Mouse (Mus musculus) heart, embryonic 16.5 days (tissue): Measurements from ENCODE around the gene Slc1a7. TPM values are rescaled to one million over a fixed set of nuclear protein-coding genes. Genes with fewer than 3 reads are reported as not detected.

Source experiments
- ATAC-seq: fragments of 200-750 bp; cut with Nextera tagmentation; replicated peaks from 2 replicates; pipeline ENCODE4 v1.8.0; 2017; ENCODE audit warnings: moderate number of reproducible peaks; ENCODE audit not compliant: insufficient read depth, low FRiP score; ENCODE audit errors: extremely low read depth
- H3K27ac ChIP-seq: fragments of 300-500 bp; sonication (generic); 2 replicates; pipeline ENCODE4 v1.5.1; 2014; ENCODE audit warnings: mild to moderate bottlenecking, low read length, control low read depth, moderate library complexity
- H3K27me3 ChIP-seq: fragments of 300-500 bp; sonication (generic); 2 replicates; pipeline ENCODE4 v1.6.1; 2014; ENCODE audit warnings: low read length, mixed read lengths; ENCODE audit not compliant: control insufficient read depth, insufficient read depth
- H3K36me3 ChIP-seq: fragments of 300-500 bp; sonication (generic); 2 replicates; pipeline ENCODE4 v1.6.1; 2014; ENCODE audit not compliant: control insufficient read depth, insufficient read depth
- H3K4me1 ChIP-seq: fragments of 300-500 bp; sonication (generic); 2 replicates; pipeline ENCODE4 v1.6.1; 2014; ENCODE audit warnings: low read length, mixed read lengths; ENCODE audit not compliant: control insufficient read depth, insufficient read depth
- H3K4me2 ChIP-seq: fragments of 300-500 bp; sonication (generic); 2 replicates; pipeline ENCODE4 v1.6.1; 2014; ENCODE audit warnings: low read depth, mild to moderate bottlenecking, control low read depth, low read length
- H3K4me3 ChIP-seq: fragments of 300-500 bp; sonication (generic); 2 replicates; pipeline ENCODE4 v1.5.1; 2014; ENCODE audit warnings: mild to moderate bottlenecking, control low read depth, low read length
- H3K9ac ChIP-seq: fragments of 300-500 bp; sonication (generic); 2 replicates; pipeline ENCODE4 v1.6.1; 2014; ENCODE audit warnings: low read length, control low read depth
- H3K9me3 ChIP-seq: fragments of 300-500 bp; sonication (generic); replicated peaks from 2 replicates; pipeline ENCODE4 v1.6.1; 2016; ENCODE audit warnings: low read length; ENCODE audit not compliant: control insufficient read depth
- WGBS: fragments of 180-500 bp; shearing (Covaris S2); extraction: QIAGEN DNeasy Blood & Tissue Kit; methylation state at CpG from one replicate; pipeline ENCODE4 v1.1.7; 2014; 5-methylcytosine and 5-hydroxymethylcytosine counted together
- polyA plus RNA-seq: library from polyadenylated mRNA; unstranded; fragments of >200 nt; fragmentation: Nextera tagmentation; extraction: Ambion mirVana; gene quantifications from 2 replicates; pipeline ENCODE4 v1.2.1, GENCODE M21; 2015

The Slc1a7 gene
- polyA plus RNA-seq, 1 experiment from 2014 or later = not detected

GRCm38 (mm10) chr4:108046136-108046535 lies 78.0 kb downstream of the Slc1a7 start:
- H3K9ac ChIP-seq = no peak overlapping the region
- no peak overlapping the region for H3K4me2 ChIP-seq
- H3K27ac ChIP-seq = peak overlapping the region; percentile 24; the same call in 1 of the 2 replicates
- WGBS = 67% methylated on average over 8 of the region's 8 CpGs
- no peak for ATAC-seq
- H3K4me3 ChIP-seq = no peak overlapping the region
- H3K9me3 ChIP-seq = no peaks in the 10 kb centered on the region
- peaks cover 9% of the 10 kb centered on the region for H3K4me1 ChIP-seq
- H3K36me3 ChIP-seq = peaks cover 8% of the 10 kb centered on the region; the same call in 1 of the 2 replicates
- H3K27me3 ChIP-seq = no peaks in the 10 kb centered on the region

GRCm38 (mm10) chr4:108051687-108052274 lies 83.6 kb downstream of the Slc1a7 start:
- Histone ChIP-seq H3K4me1 (peaks cover 8% of the 10 kb centered on the region), H3K27ac (no peak overlapping the region), H3K27me3 (no peaks in the 10 kb centered on the region), H3K9ac (no peak overlapping the region), H3K4me2 (no peak overlapping the region), H3K9me3 (no peaks in the 10 kb centered on the region), H3K4me3 (no peak overlapping the region), H3K36me3 (peaks cover 22% of the 10 kb centered on the region)
- WGBS = 67% methylated on average over 10 of the region's 10 CpGs
- ATAC-seq = 0 out of 2 replicates have a peak, but pooled peaks have one; percentile 41

- H3K9ac ChIP-seq = no peak overlapping the region
- H3K4me2 ChIP-seq = no peak overlapping the region
- no peak overlapping the region for H3K27ac ChIP-seq
- H3K36me3 ChIP-seq = peaks cover 17% of the 10 kb centered on the region
- no peaks in the 10 kb centered on the region for H3K9me3 ChIP-seq
- ATAC-seq = no peak
- H3K27me3 ChIP-seq = no peaks in the 10 kb centered on the region
- peaks cover 8% of the 10 kb centered on the region for H3K4me1 ChIP-seq
- H3K4me3 ChIP-seq = no peak overlapping the region
- 56% methylated on average over 8 of the region's 8 CpGs for WGBS
These were observed 84.5 kb downstream of the Slc1a7 start for GRCm38 (mm10) chr4:108052673-108053072.

- peaks cover 14% of the 10 kb centered on the region for H3K36me3 ChIP-seq
- 89% methylated on average over 10 of the region's 10 CpGs for WGBS
These were observed 87.7 kb downstream of the Slc1a7 start for GRCm38 (mm10) chr4:108055873-108056272.

GRCm38 (mm10) chr4:108057247-108057646 lies 89.1 kb downstream of the Slc1a7 start:
- no peaks in the 10 kb centered on the region for H3K27me3 ChIP-seq
- H3K4me1 ChIP-seq = peaks cover 8% of the 10 kb centered on the region
- no peak overlapping the region for H3K4me2 ChIP-seq
- WGBS = 96% methylated on average over 2 of the region's 2 CpGs
- ATAC-seq = no peak
- no peaks in the 10 kb centered on the region for H3K9me3 ChIP-seq
- peaks cover 19% of the 10 kb centered on the region for H3K36me3 ChIP-seq
- H3K27ac ChIP-seq = no peak overlapping the region
- H3K9ac ChIP-seq = no peak overlapping the region
- H3K4me3 ChIP-seq = no peak overlapping the region

More at GRCm38 (mm10) chr4:108055873-108056272, 87.7 kb downstream of the Slc1a7 start:
- no peak overlapping the region for H3K27ac ChIP-seq
- no peaks in the 10 kb centered on the region for H3K9me3 ChIP-seq
- no peak overlapping the region for H3K4me3 ChIP-seq
- H3K4me1 ChIP-seq = peaks cover 8% of the 10 kb centered on the region
- no peaks in the 10 kb centered on the region for H3K27me3 ChIP-seq
- no peak overlapping the region for H3K9ac ChIP-seq
- no peak for ATAC-seq
- no peak overlapping the region for H3K4me2 ChIP-seq

GRCm38 (mm10) chr4:108058166-108058565 lies 90.0 kb downstream of the Slc1a7 start:
- peaks cover 22% of the 10 kb centered on the region for H3K36me3 ChIP-seq
- H3K9ac ChIP-seq = no peak overlapping the region
- no peaks in the 10 kb centered on the region for H3K9me3 ChIP-seq
- peak; percentile 45 for ATAC-seq
- no peak overlapping the region for H3K4me3 ChIP-seq
- 0 out of 2 replicates have a peak overlapping the region, but pooled peaks have one; percentile 15 for H3K27ac ChIP-seq
- WGBS = 33% methylated on average over 10 of the region's 10 CpGs
- no peak overlapping the region for H3K4me2 ChIP-seq
- H3K4me1 ChIP-seq = peaks cover 1% of the 10 kb centered on the region
- no peaks in the 10 kb centered on the region for H3K27me3 ChIP-seq

- Histone ChIP-seq H3K9me3 (no peaks in the 10 kb centered on the region), H3K27ac (no peak overlapping the region), H3K27me3 (no peaks in the 10 kb centered on the region), H3K36me3 (peaks cover 22% of the 10 kb centered on the region), H3K4me1 (no peaks in the 10 kb centered on the region), H3K4me2 (no peak overlapping the region), H3K4me3 (no peak overlapping the region), H3K9ac (no peak overlapping the region)
- 81% methylated on average over 19 of the region's 19 CpGs for WGBS
- ATAC-seq = no peak
These were observed 91.7 kb downstream of the Slc1a7 start for GRCm38 (mm10) chr4:108059601-108060379.

GRCm38 (mm10) chr4:108060774-108061173 lies 92.6 kb downstream of the Slc1a7 start:
- Histone ChIP-seq H3K27me3 (no peaks in the 10 kb centered on the region), H3K9ac (no peak overlapping the region), H3K4me2 (no peak overlapping the region), H3K27ac (no peak overlapping the region), H3K36me3 (peaks cover 15% of the 10 kb centered on the region), H3K4me1 (0 out of 2 replicates have a peak, but pooled peaks cover 3% of the 10 kb centered on the region), H3K4me3 (no peak overlapping the region), H3K9me3 (no peaks in the 10 kb centered on the region)
- WGBS = 75% methylated on average over 4 of the region's 4 CpGs
- no peak for ATAC-seq

- no peak for ATAC-seq
- Histone ChIP-seq H3K27me3 (no peaks in the 10 kb centered on the region), H3K27ac (no peak overlapping the region), H3K4me2 (no peak overlapping the region), H3K4me1 (0 out of 2 replicates have a peak, but pooled peaks cover 3% of the 10 kb centered on the region), H3K36me3 (peaks cover 15% of the 10 kb centered on the region), H3K9ac (no peak overlapping the region), H3K9me3 (no peaks in the 10 kb centered on the region), H3K4me3 (no peak overlapping the region)
- WGBS = 92% methylated on average over 5 of the region's 5 CpGs
These were observed 94.4 kb downstream of the Slc1a7 start for GRCm38 (mm10) chr4:108062524-108062923.
